Mouse (Mus musculus) liver, embryonic 11.5 days (tissue): ENCODE results near the gene Smurf2. TPM values are rescaled to one million over a fixed set of nuclear protein-coding genes. Genes with fewer than 3 reads are reported as not detected.

ENCODE experiments used
- ATAC-seq: fragments of 200-750 bp; cut with Nextera tagmentation; replicated peaks from 2 replicates; pipeline ENCODE4 v1.8.0; 2017; ENCODE audit warnings: moderate number of reproducible peaks, mild to moderate bottlenecking, moderate TSS enrichment, moderate library complexity; ENCODE audit not compliant: low FRiP score
- DNase-seq: peaks from one replicate; pipeline ENCODE4 v3.0.0-alpha.2; 2017; ENCODE audit warnings: low spot score
- H3K27ac ChIP-seq: fragments of 300-500 bp; sonication (generic); 2 replicates; pipeline ENCODE4 v1.5.1; 2014; ENCODE audit warnings: mild to moderate bottlenecking, low read depth, low read length, control low read depth
- H3K27me3 ChIP-seq: fragments of 300-500 bp; sonication (generic); replicated peaks from 2 replicates; pipeline ENCODE4 v1.6.1; 2014; ENCODE audit warnings: low read length, mixed read lengths; ENCODE audit not compliant: control insufficient read depth, insufficient read depth
- H3K36me3 ChIP-seq: fragments of 300-500 bp; sonication (generic); 2 replicates; pipeline ENCODE4 v1.6.1; 2014; ENCODE audit warnings: mild to moderate bottlenecking, low read length, moderate library complexity, mixed read lengths; ENCODE audit not compliant: control insufficient read depth, insufficient read depth
- H3K4me1 ChIP-seq: fragments of 300-500 bp; sonication (generic); replicated peaks from 2 replicates; pipeline ENCODE4 v1.6.1; 2014; ENCODE audit warnings: low read length, mixed read lengths; ENCODE audit not compliant: control insufficient read depth, insufficient read depth
- H3K4me2 ChIP-seq: fragments of 300-500 bp; sonication (generic); 2 replicates; pipeline ENCODE4 v1.6.1; 2014; ENCODE audit warnings: mild to moderate bottlenecking, control low read depth, moderate library complexity
- H3K4me3 ChIP-seq: fragments of 300-500 bp; sonication (generic); 2 replicates; pipeline ENCODE4 v1.5.1; 2014; ENCODE audit warnings: low read depth, low read length, control low read depth
- H3K9ac ChIP-seq: fragments of 300-500 bp; sonication (generic); 2 replicates; pipeline ENCODE4 v1.6.1; 2014; ENCODE audit warnings: low read depth, low read length, control low read depth
- H3K9me3 ChIP-seq: fragments of 300-500 bp; sonication (generic); 2 replicates; pipeline ENCODE4 v1.6.1; 2016; ENCODE audit warnings: low read length, inconsistent platforms, mixed read lengths; ENCODE audit not compliant: control insufficient read depth
- WGBS: fragments of 180-500 bp; shearing (Covaris S2); extraction: QIAGEN DNeasy Blood & Tissue Kit; methylation state at CpG from one replicate; pipeline ENCODE4 v1.1.7; 2014; 5-methylcytosine and 5-hydroxymethylcytosine counted together
- polyA plus RNA-seq: library from polyadenylated mRNA; unstranded; fragments of >200 nt; fragmentation: Nextera tagmentation; extraction: Ambion mirVana; gene quantifications from 2 replicates; pipeline ENCODE4 v1.2.1, GENCODE M21; 2014

The Smurf2 gene
- polyA plus RNA-seq, 1 experiment from 2014 or later: 9.6 TPM

DNA sequence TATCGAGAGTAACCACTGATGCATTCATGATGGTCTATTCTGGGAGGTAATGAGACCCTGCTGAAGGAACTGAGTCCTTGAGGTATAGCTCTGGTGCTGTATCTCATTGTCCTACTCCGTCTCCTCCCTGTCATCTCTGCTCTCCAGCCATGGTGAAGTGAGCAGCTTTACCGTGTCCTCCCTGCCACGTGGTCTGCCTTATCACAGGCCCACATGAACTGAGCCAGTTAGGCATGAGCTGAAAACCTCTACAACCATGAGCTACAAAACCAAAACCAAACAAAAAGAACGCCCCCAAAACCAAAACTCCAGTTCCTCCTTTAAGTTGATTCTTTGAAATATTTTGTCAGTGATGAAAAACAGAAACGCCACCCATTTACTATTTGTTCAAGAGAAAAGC is 47.9 kb downstream of the Smurf2 start:
- H3K4me3 ChIP-seq: no peak overlapping the region
- H3K4me1 ChIP-seq: no peaks in the 10 kb centered on the region
- ATAC-seq (no peak; the same call in 1 of the 2 replicates), DNase-seq (no peak)
- 65% methylated on average over 6 of the region's 6 CpGs for WGBS
- H3K27ac ChIP-seq: no peak overlapping the region
- no peak overlapping the region for H3K4me2 ChIP-seq
- no peaks in the 10 kb centered on the region for H3K9me3 ChIP-seq
- peaks cover 5% of the 10 kb centered on the region for H3K36me3 ChIP-seq
- no peaks in the 10 kb centered on the region for H3K27me3 ChIP-seq
- no peak overlapping the region for H3K9ac ChIP-seq

DNA sequence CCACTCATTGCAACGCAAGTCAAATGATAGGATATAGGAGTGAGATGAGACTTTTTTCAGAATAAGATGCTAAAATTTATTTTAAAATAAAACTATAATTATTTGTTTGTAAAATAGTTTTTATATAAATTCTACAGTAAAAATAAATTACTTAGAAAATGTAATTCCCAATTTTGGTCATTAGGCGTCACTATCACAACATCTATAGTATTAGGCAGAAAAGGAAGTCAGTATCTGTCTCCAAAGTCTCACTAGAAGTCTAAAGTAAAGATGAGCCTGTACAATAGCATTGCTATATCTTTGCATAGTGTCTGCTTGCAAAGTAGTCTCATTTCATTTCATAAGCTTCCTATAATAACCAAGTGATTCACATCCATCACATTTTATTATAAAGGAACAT is 69.1 kb downstream of the Smurf2 start:
- Histone ChIP-seq H3K4me1 (no peaks in the 10 kb centered on the region), H3K9ac (no peak overlapping the region), H3K36me3 (peaks cover 4% of the 10 kb centered on the region; the same call in 1 of the 2 replicates), H3K27me3 (no peaks in the 10 kb centered on the region), H3K27ac (no peak overlapping the region), H3K4me2 (no peak overlapping the region), H3K9me3 (no peaks in the 10 kb centered on the region), H3K4me3 (no peak overlapping the region)
- DNase-seq (no peak), ATAC-seq (no peak)
- 59% methylated on average over 2 of the region's 2 CpGs for WGBS

DNA sequence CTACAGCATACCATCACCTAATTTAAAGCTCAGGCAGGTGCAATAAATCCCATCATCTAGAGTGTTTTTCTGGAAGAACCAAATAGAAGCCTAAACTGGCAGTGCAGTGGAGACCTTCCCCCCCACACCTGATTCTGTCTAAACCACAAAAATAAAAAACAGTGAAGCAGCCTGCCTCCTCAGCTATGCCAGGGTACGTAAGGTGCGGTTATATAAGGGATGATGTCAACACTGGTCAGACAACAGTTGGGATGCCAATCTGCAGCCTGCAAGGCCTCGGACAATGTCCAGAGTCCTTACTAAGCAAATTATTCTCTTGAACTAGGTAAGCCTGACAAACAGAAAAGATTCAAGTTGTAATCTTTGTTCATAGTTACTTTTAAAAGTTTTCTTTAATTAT is 78.5 kb downstream of the Smurf2 start:
- H3K9ac ChIP-seq: no peak overlapping the region
- no peaks in the 10 kb centered on the region for H3K4me1 ChIP-seq
- H3K4me3 ChIP-seq: no peak overlapping the region
- H3K36me3 ChIP-seq: peaks cover 8% of the 10 kb centered on the region; the same call in 1 of the 2 replicates
- H3K4me2 ChIP-seq: no peak overlapping the region
- H3K27me3 ChIP-seq: no peaks in the 10 kb centered on the region
- ATAC-seq (no peak), DNase-seq (no peak)
- no peaks in the 10 kb centered on the region for H3K9me3 ChIP-seq
- no peak overlapping the region for H3K27ac ChIP-seq
- WGBS: 87% methylated on average over 3 of the region's 3 CpGs

DNA sequence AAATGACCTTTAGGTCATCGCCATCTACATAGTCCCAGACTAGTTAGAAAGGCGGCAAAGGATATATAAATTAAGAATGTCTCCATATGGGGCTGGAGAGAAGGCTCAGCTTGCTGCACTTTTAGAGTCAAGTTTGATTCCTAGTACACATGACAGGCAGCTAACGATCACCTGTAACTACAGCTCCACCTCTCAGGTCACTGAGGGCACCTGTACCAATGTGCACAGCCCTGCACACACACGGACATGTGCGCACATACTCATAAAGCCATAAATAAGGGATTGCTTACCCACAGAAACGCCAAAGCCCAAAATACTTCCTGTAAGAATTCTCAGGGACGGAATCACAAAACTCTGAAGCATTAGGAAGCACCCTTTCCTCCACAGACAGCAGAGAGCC is 92.4 kb downstream of the Smurf2 start:
- DNase-seq (no peak), ATAC-seq (no peak)
- Histone ChIP-seq H3K4me2 (no peak overlapping the region), H3K4me1 (no peaks in the 10 kb centered on the region), H3K9ac (no peak overlapping the region), H3K36me3 (peaks cover 10% of the 10 kb centered on the region), H3K27me3 (no peaks in the 10 kb centered on the region), H3K4me3 (no peak overlapping the region), H3K27ac (no peak overlapping the region), H3K9me3 (no peaks in the 10 kb centered on the region)
- WGBS: 91% methylated on average over 7 of the region's 7 CpGs

DNA sequence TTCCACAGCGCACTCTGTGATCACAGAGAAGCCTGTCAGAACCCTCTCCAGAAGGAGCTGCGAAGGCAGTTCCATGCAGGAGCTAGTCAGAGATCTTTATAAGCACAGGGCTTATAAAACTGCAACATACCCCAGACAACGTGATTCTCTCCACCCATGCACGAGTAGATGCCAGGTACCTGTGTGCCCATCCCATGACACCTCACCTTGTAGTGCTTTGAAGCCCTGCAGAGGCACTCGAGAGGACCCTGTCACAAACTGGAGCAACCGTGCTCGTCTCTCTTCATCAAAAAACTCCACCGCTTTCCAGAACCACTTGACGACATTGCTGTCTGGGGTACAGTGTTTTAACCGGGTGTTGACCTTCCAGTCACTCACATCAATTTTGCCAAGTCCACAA is 96.1 kb downstream of the Smurf2 start:
- peaks cover 19% of the 10 kb centered on the region; the same call in 1 of the 2 replicates for H3K36me3 ChIP-seq
- no peak overlapping the region for H3K4me3 ChIP-seq
- H3K4me2 ChIP-seq: no peak overlapping the region
- H3K27me3 ChIP-seq: no peaks in the 10 kb centered on the region
- no peak overlapping the region for H3K27ac ChIP-seq
- no peak for DNase-seq
- no peak overlapping the region for H3K9ac ChIP-seq
- 91% methylated on average over 10 of the region's 10 CpGs for WGBS
- no peaks in the 10 kb centered on the region for H3K4me1 ChIP-seq
- no peak for ATAC-seq
- H3K9me3 ChIP-seq: no peaks in the 10 kb centered on the region

DNA sequence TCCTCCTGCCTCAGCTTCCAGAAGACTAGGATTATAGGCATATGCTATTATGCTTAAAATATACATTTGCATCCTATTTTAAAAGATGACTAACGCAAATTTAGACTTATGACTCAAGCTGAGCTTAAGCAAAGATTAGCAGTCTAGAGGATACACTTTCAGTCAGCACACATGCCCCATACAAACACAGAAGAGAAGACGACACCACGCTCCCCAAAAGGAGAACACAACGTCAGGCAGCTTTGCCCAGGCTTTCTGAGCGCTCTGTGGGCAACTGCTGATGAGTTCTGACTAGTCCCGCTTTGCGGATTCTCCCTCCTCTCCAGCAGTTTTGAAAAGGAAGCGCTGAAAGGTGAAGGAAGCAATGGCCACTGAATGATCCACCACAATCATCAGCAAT is 96.8 kb downstream of the Smurf2 start:
- Histone ChIP-seq H3K27ac (no peak overlapping the region), H3K4me2 (no peak overlapping the region), H3K36me3 (peaks cover 21% of the 10 kb centered on the region; the same call in 1 of the 2 replicates), H3K27me3 (no peaks in the 10 kb centered on the region), H3K4me3 (no peak overlapping the region), H3K4me1 (no peaks in the 10 kb centered on the region), H3K9me3 (no peaks in the 10 kb centered on the region), H3K9ac (no peak overlapping the region)
- no peak for DNase-seq
- WGBS: 91% methylated on average over 8 of the region's 8 CpGs
- ATAC-seq: no peak

DNA sequence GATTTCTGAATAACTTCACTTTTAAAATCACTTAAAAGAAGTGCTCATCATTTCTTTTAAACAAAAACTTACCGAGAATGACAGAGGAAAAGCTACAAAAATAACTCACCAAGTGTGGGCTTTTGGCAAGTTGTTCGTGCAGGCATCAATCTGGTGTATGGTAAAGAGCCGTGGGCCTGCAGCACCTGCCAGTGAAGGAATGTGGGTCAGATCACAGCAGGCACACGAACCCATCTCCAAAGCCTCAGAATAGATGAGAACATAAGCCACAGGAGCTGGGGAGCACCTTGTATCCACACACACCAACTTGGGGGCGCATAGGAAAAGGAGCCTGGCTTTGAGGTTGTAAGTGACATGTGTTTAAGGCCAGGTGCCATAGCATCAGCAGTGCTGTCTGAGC is 97.6 kb downstream of the Smurf2 start:
- no peak overlapping the region for H3K4me2 ChIP-seq
- WGBS: 84% methylated on average over 5 of the region's 5 CpGs
- H3K36me3 ChIP-seq: peaks cover 23% of the 10 kb centered on the region

DNA sequence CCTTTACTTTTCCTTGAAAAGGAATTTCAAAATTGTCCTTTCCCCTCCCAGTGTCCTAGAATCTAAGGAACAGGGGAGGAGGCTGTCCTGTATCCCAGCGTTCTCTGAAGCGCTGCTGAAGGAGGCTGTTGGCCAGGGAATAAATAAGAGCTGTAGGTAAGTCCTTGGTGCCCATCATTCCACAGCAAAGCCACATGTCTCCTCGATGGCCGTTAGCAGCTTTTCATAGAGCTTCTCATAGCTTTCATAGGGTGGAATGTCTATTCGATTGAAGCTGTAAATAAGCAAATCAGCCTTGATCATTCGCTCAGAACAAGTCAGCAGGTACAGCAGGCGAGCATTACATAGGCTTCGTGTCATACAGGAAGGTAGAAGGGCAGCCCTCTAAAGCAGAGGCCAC is 98.0 kb downstream of the Smurf2 start:
- Histone ChIP-seq H3K4me2 (no peak overlapping the region), H3K27ac (no peak overlapping the region), H3K9ac (no peak overlapping the region), H3K9me3 (no peaks in the 10 kb centered on the region), H3K27me3 (no peaks in the 10 kb centered on the region), H3K36me3 (peaks cover 25% of the 10 kb centered on the region), H3K4me3 (no peak overlapping the region), H3K4me1 (no peaks in the 10 kb centered on the region)
- 90% methylated on average over 8 of the region's 8 CpGs for WGBS
- no peak for ATAC-seq
- no peak for DNase-seq

More for the DNA sequence above, 97.6 kb downstream of the Smurf2 start:
- DNase-seq: no peak
- Histone ChIP-seq H3K4me1 (no peaks in the 10 kb centered on the region), H3K4me3 (no peak overlapping the region), H3K9me3 (no peaks in the 10 kb centered on the region), H3K9ac (no peak overlapping the region), H3K27me3 (no peaks in the 10 kb centered on the region), H3K27ac (no peak overlapping the region)
- ATAC-seq: no peak

DNA sequence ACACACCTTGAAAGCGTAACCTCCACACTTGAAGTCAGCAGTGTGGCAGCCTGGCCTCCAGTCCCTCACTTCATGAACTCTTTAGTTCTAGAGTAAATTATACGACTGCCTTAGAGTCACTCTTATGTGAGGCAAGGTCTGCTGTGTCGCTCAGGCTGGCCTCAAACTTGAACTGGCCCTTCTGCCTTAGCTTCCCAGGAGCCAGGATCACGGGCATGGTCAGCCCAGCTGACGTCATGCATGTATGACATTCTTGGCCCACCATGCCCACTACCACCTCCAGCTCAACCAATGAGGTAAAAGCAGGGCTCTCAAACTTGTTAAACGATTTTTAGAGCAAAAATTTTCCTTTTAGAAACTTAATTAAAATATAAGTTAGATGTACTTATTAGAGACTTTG is 99.1 kb downstream of the Smurf2 start:
- H3K9ac ChIP-seq: no peak overlapping the region
- H3K36me3 ChIP-seq: peaks cover 28% of the 10 kb centered on the region
- no peaks in the 10 kb centered on the region for H3K27me3 ChIP-seq
- no peaks in the 10 kb centered on the region for H3K9me3 ChIP-seq
- H3K4me3 ChIP-seq: no peak overlapping the region
- no peaks in the 10 kb centered on the region for H3K4me1 ChIP-seq
- ATAC-seq: no peak
- no peak overlapping the region for H3K27ac ChIP-seq
- no peak overlapping the region for H3K4me2 ChIP-seq
- 84% methylated on average over 6 of the region's 6 CpGs for WGBS
- DNase-seq: no peak
